Mouse (Mus musculus): ENCODE measurements at regions not wholly inside any gene's neighbourhood (a gene's known extent, or its start where the extent isn't known, plus 50 kb on each side); places are given as distances from the start of the nearest gene placed in this dataset.

- DNase-seq (ENCODE audit: low spot score in 2 of 2): no peak
These were observed 90.4 kb upstream of the Pmepa1 start for GRCm38 (mm10) chr2:173366734-173367133.

GRCm38 (mm10) chr2:173368899-173369298 is 92.6 kb upstream of the Pmepa1 start:
- no peak for DNase-seq (ENCODE audit: low spot score in 2 of 2)

GRCm38 (mm10) chr2:173376926-173377325 is 100.6 kb upstream of the Pmepa1 start:
- no peak for DNase-seq (ENCODE audit: low spot score in 2 of 2)

- DNase-seq (ENCODE audit: low spot score in 2 of 2): no peak
These were observed 101.3 kb upstream of the Pmepa1 start for GRCm38 (mm10) chr2:173377497-173378257.

GRCm38 (mm10) chr2:173379736-173380135 is 103.4 kb upstream of the Pmepa1 start:
- no peak for DNase-seq (ENCODE audit: low spot score in 2 of 2)

DNA sequence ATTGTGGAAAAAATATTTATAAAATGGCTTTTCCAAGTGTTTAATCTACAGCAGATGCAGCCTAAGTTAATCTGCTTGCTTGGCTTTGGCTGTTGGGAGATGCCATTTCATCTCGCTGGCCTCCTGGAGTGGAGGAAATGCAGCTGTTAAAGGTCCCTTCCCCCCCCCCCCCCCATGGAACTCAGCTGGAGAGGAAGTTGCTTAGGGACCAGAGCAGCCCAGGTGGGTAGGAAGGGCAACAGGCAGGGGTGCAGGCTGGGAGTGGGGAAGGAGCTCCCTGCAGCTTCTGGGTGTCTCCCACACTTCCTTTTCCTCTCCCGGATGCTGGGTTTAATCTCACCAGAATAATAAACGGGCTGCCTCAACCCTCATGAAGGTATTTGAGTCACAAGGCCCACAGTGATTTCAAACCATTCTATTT is 104.0 kb upstream of the Pmepa1 start:
- DNase-seq (ENCODE audit: low spot score in 2 of 2): no peak

DNA sequence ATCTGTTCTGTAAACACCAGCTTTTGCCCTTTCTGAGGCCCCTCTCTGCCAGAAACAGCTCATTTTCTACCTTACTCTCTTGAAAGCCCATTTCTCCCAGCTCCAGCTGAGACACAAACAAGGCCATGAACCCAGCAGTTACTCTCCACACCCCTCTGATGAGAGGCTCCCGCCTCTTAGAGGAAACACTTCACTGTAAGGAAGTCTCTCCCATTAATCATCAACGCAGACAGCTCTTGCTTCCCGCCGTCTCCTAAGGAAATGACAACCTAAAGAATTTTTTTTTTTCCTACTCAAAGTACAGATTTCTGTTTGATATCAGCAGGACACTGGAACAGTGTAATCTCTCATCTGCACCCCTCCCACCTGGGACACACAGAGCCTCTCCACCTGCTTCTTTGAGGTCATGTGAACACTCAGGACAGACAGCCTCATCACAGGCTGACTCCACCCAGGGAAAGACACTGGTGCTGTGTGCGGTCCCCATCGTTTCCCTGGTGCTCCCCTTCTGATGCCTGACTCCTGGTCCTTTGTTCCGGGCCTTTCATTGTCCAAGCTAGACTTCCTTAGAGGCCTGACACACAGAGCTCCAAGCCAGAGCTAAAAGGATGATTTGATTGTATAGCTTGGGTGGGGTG is 106.0 kb upstream of the Pmepa1 start:
- no peak for DNase-seq (ENCODE audit: low spot score in 2 of 2)

- no peak for DNase-seq (ENCODE audit: low spot score in 2 of 2)
These were observed 108.7 kb upstream of the Pmepa1 start for GRCm38 (mm10) chr2:173384935-173385586.

DNA sequence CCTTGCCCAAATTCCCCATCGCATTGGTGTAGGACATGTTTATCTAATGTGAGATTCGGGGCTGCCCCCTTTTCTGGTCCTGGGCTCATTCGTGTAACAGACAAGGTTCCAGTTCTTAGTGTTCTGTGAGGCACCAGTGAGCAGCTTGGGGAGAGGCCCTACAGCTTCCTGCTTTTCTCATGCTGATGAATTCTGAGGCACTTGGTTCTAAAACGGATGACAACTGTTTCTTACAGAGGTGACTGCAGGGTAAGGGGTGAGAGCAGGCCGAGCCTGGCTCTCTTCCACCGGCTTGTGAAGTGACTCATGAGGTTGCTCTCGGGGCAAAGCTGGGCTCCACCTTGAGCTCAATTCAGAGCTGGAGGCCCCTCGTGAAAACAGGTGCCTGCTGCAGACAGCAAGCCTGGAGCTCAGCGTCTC is 109.4 kb upstream of the Pmepa1 start:
- DNase-seq (ENCODE audit: low spot score in 2 of 2): no peak

DNA sequence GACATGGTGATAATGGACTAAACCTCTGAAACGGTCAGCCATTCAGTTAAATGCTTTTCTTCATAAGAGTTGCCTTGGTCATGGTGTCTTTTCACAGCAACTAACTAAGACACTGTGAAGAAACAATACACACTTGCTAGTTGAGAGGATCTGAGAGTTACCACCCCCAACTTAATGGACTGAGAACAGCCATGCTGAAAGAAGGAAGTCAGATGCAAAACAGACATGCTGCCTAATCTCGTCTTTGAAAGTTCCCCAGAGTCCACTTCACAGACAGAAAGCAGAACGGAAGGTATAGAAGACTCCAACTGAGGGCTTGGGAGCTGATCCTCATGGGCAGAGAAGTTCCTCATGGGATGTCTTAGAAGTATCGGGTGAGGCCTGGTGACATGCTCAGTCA is 111.8 kb upstream of the Pmepa1 start:
- DNase-seq (ENCODE audit: low spot score in 2 of 2): no peak

DNA sequence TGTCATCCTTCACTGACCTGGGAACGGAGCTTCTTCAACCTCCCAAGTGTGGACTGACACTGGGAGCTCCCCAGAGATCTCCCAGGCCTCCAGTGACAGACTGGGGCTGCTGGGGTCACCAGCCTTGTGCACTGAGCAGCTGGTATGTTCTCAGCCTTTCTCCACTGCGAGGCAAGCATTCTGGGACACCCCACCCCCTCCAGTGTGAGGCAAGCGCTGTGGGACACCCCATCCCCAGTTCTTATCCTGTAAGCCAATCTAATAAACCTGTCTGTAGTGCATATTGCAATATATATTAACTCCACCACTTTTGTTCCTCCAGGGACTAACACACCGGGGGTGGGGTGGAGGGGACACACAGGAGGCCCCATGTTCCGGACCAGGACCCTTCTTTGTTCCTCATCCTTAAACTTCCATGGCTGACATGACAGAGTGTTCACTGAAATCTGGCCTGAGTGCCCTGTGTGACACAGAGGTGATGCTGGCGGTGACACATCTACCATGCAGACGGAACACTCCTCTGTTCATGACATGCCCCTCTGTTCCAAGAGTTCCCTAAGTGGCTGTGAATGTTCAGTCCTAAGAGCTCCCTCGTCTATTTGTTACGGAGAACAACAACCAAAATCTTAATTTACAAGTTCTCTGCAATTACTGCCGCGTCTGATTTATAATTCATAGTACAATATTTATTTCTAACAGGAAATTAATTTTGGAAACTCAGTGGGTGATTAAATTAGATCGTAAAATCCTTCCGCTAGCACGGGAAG is 116.4 kb upstream of the Pmepa1 start:
- DNase-seq (ENCODE audit: low spot score in 2 of 2): no peak

DNA sequence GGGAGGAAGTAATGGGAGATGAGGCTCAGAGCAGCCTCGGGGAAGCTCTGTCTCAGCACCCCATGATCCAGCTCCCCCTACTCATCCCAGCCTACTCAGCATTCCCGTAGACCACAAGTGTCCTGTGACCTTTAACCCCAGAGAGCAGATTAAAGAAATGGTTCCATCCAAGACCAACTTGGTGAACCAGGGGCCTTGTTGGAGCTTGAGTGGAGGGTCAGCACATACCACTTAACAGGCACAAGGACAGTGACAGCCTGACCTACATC is 116.9 kb upstream of the Pmepa1 start:
- DNase-seq (ENCODE audit: low spot score in 2 of 2): no peak

DNA sequence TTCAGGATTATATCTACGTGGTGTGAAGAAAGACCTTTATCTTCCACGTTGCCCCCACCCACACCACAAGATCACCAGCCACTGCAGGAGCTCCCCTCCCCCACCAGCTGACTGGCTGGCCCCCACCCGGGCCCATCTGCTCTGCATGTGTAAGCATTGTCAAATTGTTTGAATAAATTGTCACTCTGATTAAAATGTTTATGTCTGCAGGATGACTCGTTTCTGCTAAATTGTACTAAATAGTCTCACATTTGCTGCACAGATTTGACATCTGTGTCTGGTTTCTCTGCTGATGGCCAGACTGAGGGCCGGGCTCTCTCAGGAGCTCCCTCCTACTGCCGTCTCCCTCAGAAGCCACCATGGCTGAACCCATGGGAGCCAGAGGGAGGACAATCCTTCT is 119.2 kb upstream of the Pmepa1 start:
- no peak for DNase-seq (ENCODE audit: low spot score in 2 of 2)

GRCm38 (mm10) chr2:173397846-173398331 is 121.6 kb upstream of the Pmepa1 start:
- DNase-seq (ENCODE audit: low spot score in 2 of 2): no peak

DNA sequence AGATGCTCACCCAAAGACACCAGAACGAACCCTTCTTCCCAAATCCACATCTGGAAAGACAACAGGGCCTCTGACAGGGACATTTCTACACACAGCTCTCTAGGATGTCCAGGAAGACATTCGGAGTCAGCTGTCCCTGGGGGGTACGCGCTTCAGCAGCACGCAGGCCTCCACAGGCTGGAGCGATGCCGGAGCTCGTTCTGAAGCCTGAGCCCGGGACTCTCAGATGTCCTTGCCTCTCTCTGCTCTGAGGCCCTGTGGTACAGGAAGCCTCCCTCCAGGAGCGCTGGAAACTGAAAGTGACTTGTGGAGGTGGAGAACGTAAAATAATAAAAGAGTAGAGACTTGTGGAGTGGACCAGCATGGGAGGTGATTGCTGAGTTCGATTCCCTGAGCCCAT is 116.8 kb upstream of the 1700021F07Rik start:
- DNase-seq (ENCODE audit: low spot score in 2 of 2): no peak

GRCm38 (mm10) chr2:173406344-173407094 is 115.9 kb upstream of the 1700021F07Rik start:
- DNase-seq (ENCODE audit: low spot score in 2 of 2): no peak

DNA sequence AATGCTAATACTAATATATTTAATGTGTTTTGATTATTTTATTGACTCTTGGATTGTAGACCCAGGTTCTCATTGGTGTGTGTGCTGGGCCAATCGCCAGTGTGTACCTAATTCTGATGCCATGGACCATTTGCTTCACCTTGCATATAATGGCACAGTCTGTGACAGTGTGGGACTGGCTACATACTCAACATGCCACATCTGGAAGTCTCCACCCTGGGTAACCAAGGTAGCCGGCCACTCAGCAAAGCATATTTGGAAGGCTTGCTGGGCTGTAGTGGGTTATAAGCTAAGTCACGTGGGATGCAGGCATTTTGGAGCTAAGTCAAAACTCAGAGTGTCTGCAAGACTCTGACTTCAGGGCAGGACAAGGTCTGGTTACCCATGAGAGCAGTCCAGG is 115.3 kb upstream of the 1700021F07Rik start:
- no peak for DNase-seq (ENCODE audit: low spot score in 2 of 2)

- DNase-seq (ENCODE audit: low spot score in 2 of 2): peak; percentile 56 to 63
These were observed 113.7 kb upstream of the 1700021F07Rik start for GRCm38 (mm10) chr2:173408681-173409081.

- peak; percentile 79 to 85 for DNase-seq (ENCODE audit: low spot score in 2 of 2)
These were observed 113.0 kb upstream of the 1700021F07Rik start for GRCm38 (mm10) chr2:173409433-173409832.

GRCm38 (mm10) chr2:173413906-173414656 is 108.3 kb upstream of the 1700021F07Rik start:
- DNase-seq (ENCODE audit: low spot score in 2 of 2): no peak

- DNase-seq (ENCODE audit: low spot score in 2 of 2): no peak
These were observed 107.0 kb upstream of the 1700021F07Rik start for GRCm38 (mm10) chr2:173415429-173415828.

All from thymus, postnatal 10 days (tissue).